Mouse (Mus musculus) right cerebral cortex, postnatal 10 days (tissue): ENCODE data around the gene Olfr690.
"Not testable (repeated sequence)": the region's sequence is repeated elsewhere in the genome, so short reads cannot be mapped to it uniquely, and the experiment has no call there.

ENCODE experiments used
- DNase-seq, 2 experiments: peaks; one replicate each; pipeline ENCODE4 v3.0.0; 2021; ENCODE audit warnings: low spot score in 2 of 2

The Olfr690 gene

GRCm38 (mm10) chr7:105334004-105334403 lies at the start of gene Olfr690:
Olfr690 (minus strand) TSS chr7:105334104.
- DNase-seq, result no peak

GRCm38 (mm10) chr7:105380329-105380728 lies 46.4 kb upstream of the Olfr690 start:
- no peak for DNase-seq

GRCm38 (mm10) chr7:105374866-105375265 lies 41.0 kb upstream of the Olfr690 start, which contains the start of gene Gm5901:
Gm5901 (plus strand) TSS chr7:105375038.
- DNase-seq, result no peak

DNA sequence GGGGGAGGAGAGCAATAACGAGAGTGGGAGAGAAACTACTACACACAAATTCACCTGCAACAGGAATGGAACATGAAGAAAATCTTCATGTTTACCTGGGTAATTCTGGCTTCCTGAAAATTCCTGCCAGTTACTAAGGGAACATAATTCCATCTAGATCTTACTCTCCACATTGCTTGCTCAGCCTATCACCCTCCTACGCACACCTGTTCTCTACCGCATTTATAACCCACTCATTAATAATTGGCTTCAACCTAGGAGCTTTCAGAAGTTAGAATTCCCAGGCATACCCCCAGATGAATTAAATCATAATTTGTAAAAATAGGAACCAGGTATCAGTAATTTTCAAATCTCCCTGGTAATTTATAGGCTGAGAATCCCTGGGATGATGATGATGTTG lies 40.1 kb upstream of the Olfr690 start:
- DNase-seq, result peak in 1 of 2 experiments; percentile 28

DNA sequence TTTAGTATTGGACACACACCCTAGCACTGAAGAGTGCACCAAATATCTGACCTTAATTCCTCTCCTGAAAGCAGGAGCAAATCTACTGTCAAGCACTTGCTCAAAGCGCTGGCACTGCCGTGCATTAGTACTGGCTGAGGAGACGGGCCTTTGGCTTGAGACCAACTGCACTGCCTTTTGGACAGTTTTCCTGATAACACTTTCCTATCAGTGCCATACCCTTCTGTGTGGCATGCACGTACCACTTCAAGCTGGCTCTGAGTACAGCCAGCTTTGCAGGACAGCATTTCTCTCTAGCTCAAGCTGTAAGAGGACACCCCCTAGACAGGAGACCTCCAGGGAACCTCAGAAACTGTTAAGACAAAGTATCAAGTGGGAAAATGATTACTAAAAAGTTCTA lies 39.6 kb upstream of the Olfr690 start:
- DNase-seq, result peak in 1 of 2 experiments; percentile 24

- DNase-seq, result no peak
These were observed 39.0 kb upstream of the Olfr690 start for GRCm38 (mm10) chr7:105372912-105373311.

GRCm38 (mm10) chr7:105368521-105368920 lies 34.6 kb upstream of the Olfr690 start:
- no peak for DNase-seq

GRCm38 (mm10) chr7:105367930-105368329 lies 34.0 kb upstream of the Olfr690 start, which contains the start of gene Olfr692:
Olfr692 (plus strand) TSS chr7:105368230.
- no peak for DNase-seq

- no peak for DNase-seq
These were observed 33.4 kb upstream of the Olfr690 start for GRCm38 (mm10) chr7:105367268-105367667.

DNA sequence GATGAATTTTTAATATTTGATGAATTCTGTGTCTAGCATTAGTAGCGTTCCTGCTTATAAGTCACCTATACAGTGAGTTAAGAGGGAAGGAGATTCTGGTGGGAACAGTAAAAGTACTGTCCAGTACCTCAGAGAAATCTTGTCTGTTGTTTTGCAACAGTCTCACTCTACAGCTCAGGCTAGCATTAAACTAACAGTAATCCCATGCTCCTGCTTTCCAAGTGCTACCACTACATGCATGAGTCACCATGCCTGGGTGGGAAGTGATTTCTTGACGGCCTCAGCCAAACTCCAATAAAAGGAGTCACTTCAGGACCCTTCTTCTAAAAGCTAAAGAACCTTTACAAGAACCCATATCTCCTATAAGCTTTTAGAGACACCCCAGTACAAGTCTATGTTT lies 27.8 kb upstream of the Olfr690 start:
- no peak for DNase-seq

GRCm38 (mm10) chr7:105356487-105356886 lies 22.6 kb upstream of the Olfr690 start:
- not testable (repeated sequence) for DNase-seq

GRCm38 (mm10) chr7:105356064-105356463 lies 22.2 kb upstream of the Olfr690 start:
- not testable (repeated sequence) for DNase-seq

DNA sequence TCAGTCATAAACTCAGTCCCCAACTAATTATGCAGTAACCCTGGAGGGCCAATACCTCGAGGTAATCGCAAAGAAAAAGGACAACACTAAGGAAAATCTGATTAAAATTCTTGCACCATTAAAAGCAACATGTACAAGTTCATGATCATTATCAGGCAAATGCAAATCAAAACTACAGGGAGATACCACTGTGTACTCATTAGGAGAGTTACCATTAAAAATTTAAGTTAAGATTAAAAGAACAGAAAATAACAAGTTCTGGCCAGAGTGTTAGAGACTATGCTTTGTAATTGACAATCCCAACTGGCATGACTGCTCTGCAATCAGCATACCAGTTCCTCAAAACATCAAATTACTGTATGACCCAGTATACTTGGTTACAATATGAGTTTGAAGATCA lies 8.8 kb upstream of the Olfr690 start:
- no peak for DNase-seq

GRCm38 (mm10) chr7:105342170-105342569 lies 8.3 kb upstream of the Olfr690 start, which contains the start of gene Olfr691:
Olfr691 (minus strand) TSS chr7:105342270.
- no peak for DNase-seq

DNA sequence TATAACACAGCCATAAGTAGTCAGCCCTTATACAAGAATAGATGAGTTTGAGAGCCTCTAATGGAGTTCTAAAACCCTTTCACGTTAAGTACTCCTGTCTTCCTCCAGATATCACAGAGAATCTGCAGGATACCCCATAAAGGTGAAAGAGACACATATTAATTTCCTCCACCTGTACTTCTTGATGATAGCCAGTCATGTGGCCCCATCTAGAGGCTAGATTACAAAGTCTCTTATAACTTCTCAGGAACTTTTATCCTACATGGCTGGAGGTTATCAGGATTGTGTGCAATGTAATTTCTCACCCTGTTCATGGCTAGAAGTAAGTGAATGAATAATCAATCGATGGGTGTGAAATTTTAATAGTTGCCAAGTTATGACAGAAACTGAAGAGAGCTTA lies 8.6 kb downstream of the Olfr690 start:
- no peak for DNase-seq

GRCm38 (mm10) chr7:105310865-105311264 lies 23.0 kb downstream of the Olfr690 start, which contains the start of gene Olfr689:
Olfr689 (plus strand) TSS chr7:105311165.
- no peak for DNase-seq

- no peak for DNase-seq
These were observed 43.9 kb downstream of the Olfr690 start for GRCm38 (mm10) chr7:105290051-105290450.

DNA sequence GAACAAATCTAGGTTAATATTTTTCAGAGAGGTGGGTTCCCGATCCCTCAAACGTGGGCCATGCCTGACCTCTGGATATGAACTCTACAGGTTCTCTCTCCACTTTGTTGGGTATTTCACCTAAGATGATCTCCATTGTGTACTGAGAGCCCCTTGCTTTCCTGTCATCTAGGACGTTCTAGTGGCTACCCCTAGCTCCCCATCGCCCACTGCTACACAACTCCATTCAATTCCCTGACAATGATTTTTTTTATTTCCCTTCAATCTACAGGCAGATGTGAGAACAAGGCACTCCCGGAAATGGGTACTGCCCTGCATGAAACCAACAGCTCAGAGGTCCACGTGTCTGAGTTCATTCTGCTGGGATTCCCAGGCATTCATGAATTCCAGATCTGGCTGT lies 46.1 kb downstream of the Olfr690 start, which contains the start of gene Olfr688:
Gene Olfr688, plus strand, starts transcription at position 301 of the 400 bp plus-strand sequence.
- no peak for DNase-seq
